Mouse (Mus musculus) naive thymus-derived CD4-positive, alpha-beta T cell, adult 2 months (primary cell): ENCODE data around the gene Arhgap23.

Experiments
- DNase-seq: peaks from one replicate; pipeline ENCODE4 v3.0.0-alpha.2; 2011; ENCODE audit warnings: low read depth

The Arhgap23 gene

GRCm38 (mm10) chr11:97406094-97406951 lies 9.0 kb upstream of the Arhgap23 start:
- DNase-seq = no peak

GRCm38 (mm10) chr11:97407456-97407855 lies 7.9 kb upstream of the Arhgap23 start:
- DNase-seq = no peak

- peak; percentile 83 for DNase-seq
Measured at GRCm38 (mm10) chr11:97408171-97408570, 7.2 kb upstream of the Arhgap23 start.

GRCm38 (mm10) chr11:97410958-97411357 lies 4.4 kb upstream of the Arhgap23 start:
- no peak for DNase-seq

- DNase-seq = no peak
Measured at GRCm38 (mm10) chr11:97412117-97412516, 3.2 kb upstream of the Arhgap23 start.

- DNase-seq = no peak
Measured at GRCm38 (mm10) chr11:97412808-97413347, 2.5 kb upstream of the Arhgap23 start.

- DNase-seq = peak; percentile 32
Measured at GRCm38 (mm10) chr11:97415712-97416636, 641 bp downstream of the Arhgap23 start.

GRCm38 (mm10) chr11:97416637-97417035 lies 1.3 kb downstream of the Arhgap23 start:
- no peak for DNase-seq

- DNase-seq = no peak
Measured at GRCm38 (mm10) chr11:97418834-97419539, 3.7 kb downstream of the Arhgap23 start.

- no peak for DNase-seq
Measured at GRCm38 (mm10) chr11:97419540-97419900, 4.2 kb downstream of the Arhgap23 start.

GRCm38 (mm10) chr11:97422507-97422906 lies 7.2 kb downstream of the Arhgap23 start:
- DNase-seq = no peak

GRCm38 (mm10) chr11:97424092-97424692 lies 8.9 kb downstream of the Arhgap23 start:
- DNase-seq = no peak

GRCm38 (mm10) chr11:97424802-97425201 lies 9.5 kb downstream of the Arhgap23 start:
- DNase-seq = no peak

- peak; percentile 60 for DNase-seq
Measured at GRCm38 (mm10) chr11:97427794-97428725, 12.7 kb downstream of the Arhgap23 start.

GRCm38 (mm10) chr11:97428726-97429077 lies 13.4 kb downstream of the Arhgap23 start:
- no peak for DNase-seq

- no peak for DNase-seq
Measured at GRCm38 (mm10) chr11:97429615-97430014, 14.3 kb downstream of the Arhgap23 start.

GRCm38 (mm10) chr11:97432015-97432414 lies 16.7 kb downstream of the Arhgap23 start:
- DNase-seq = peak; percentile 81

GRCm38 (mm10) chr11:97432983-97433539 lies 17.7 kb downstream of the Arhgap23 start:
- no peak for DNase-seq

- no peak for DNase-seq
Measured at GRCm38 (mm10) chr11:97434121-97434520, 18.8 kb downstream of the Arhgap23 start.
